Mouse (Mus musculus): ENCODE data around the gene Efl1. TPM values are rescaled to one million over a fixed set of nuclear protein-coding genes. Genes with fewer than 3 reads are reported as not detected.

Gene Efl1
- total and polyA plus RNA-seq, 3 experiments, result 19.5 to 27.4 (median 21.0) TPM

DNA sequence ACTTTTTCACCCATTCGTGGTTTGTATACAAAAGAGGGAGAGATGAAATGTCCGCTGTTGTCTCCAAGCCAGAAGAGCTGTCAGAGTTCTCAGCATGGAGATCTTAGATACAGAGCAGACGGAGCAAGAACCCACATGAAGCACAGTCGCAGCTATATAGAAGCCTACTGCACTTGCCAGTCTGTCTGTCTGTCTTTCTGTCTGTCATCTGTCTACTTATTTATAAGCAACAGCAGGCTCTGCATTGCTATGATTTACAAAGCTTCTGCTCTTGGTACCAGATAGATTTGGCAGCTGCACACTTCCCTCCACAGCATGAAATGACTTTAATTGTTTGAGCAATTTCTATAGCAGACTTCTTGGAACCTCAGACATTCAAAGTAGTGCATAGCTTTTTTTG, 110.1 kb downstream of the Efl1 start:
- Histone ChIP-seq H3K4me2 (ENCODE audit: insufficient read depth, low read depth, poor library complexity, severe bottlenecking) (no peak overlapping the region), H3K9me3 (replicated peaks; ENCODE audit: low read length) (no peaks in the 10 kb centered on the region), H3K4me1 (ENCODE audit: control insufficient read depth in 1 of 2, insufficient read depth in 2 of 2) (peaks cover 0 to 3% of the 10 kb centered on the region in 2 experiments; a peak in 1 of 4 replicates), H3K27me3 (replicated peaks) (no peaks in the 10 kb centered on the region), H3K9ac (ENCODE audit: insufficient read depth, low read depth) (no peak overlapping the region), H3K36me3 (replicated peaks in 1 of 2; ENCODE audit: control insufficient read depth in 1 of 2, insufficient read depth in 1 of 2, low read length in 1 of 2) (peaks cover 31 to 73% of the 10 kb centered on the region in 2 experiments), H3K4me3 (replicated peaks in 1 of 3; ENCODE audit: low read depth in 2 of 3, low read length in 2 of 3, poor library complexity in 1 of 3) (no peak overlapping the region), H3K79me2 (replicated peaks; ENCODE audit: control insufficient read depth, extremely low read depth, insufficient read depth, poor library complexity, severe bottlenecking) (no peaks in the 10 kb centered on the region), H3K27ac (ENCODE audit: insufficient read depth, low read depth) (no peak overlapping the region)
- in situ Hi-C loops (cut with MboI; ENCODE audit: low pct_ligation_motif_present, low pct_unique_long_range_greater_than_20kb, low sequenced_read_pairs), result no loop called here
- no peak for DNase-seq (ENCODE audit: extremely low read depth)
- TF ChIP-seq RCOR1 (conservative IDR thresholded peaks at IDR 0.05; ENCODE audit: low read depth, low read length) (no peak), GABPA (IDR thresholded peaks at IDR 0.05; ENCODE audit: insufficient replicate concordance, low read depth, low read length) (no peak), POLR2AphosphoS2 (IDR thresholded peaks at IDR 0.05; ENCODE audit: low read depth, low read length) (no peak), ETS1 (conservative IDR thresholded peaks at IDR 0.05; ENCODE audit: low read depth, low read length) (no peak), HCFC1 (IDR thresholded peaks at IDR 0.05; ENCODE audit: low read depth, low read length) (no peak), PAX5 (IDR thresholded peaks at IDR 0.05; ENCODE audit: low read length) (no peak), ELF1 (IDR thresholded peaks at IDR 0.05; ENCODE audit: low read depth, low read length) (no peak), ZMIZ1 (IDR thresholded peaks at IDR 0.05; ENCODE audit: low read depth, low read length) (no peak), NRF1 (IDR thresholded peaks at IDR 0.05; ENCODE audit: low read depth, low read length) (no peak), MAX (IDR thresholded peaks at IDR 0.05; ENCODE audit: low read length) (no peak), UBTF (IDR thresholded peaks at IDR 0.05; ENCODE audit: low read depth, low read length) (no peak), MAZ (IDR thresholded peaks at IDR 0.05; ENCODE audit: low read depth, low read length) (no peak), ZNF384 (IDR thresholded peaks at IDR 0.05; ENCODE audit: low read depth, low read length) (no peak), JUN (IDR thresholded peaks at IDR 0.05; ENCODE audit: insufficient read depth, low read depth, low read length) (no peak), JUND (conservative IDR thresholded peaks at IDR 0.05; ENCODE audit: low read depth, low read length) (no peak), MYC (IDR thresholded peaks at IDR 0.05; ENCODE audit: low read depth, low read length) (no peak)
- dilution Hi-C loops (cut with MboI; ENCODE audit: extremely low pct_ligation_motif_present, extremely low pct_unique_long_range_greater_than_20kb, low sequenced_read_pairs), result no loop called here

DNA sequence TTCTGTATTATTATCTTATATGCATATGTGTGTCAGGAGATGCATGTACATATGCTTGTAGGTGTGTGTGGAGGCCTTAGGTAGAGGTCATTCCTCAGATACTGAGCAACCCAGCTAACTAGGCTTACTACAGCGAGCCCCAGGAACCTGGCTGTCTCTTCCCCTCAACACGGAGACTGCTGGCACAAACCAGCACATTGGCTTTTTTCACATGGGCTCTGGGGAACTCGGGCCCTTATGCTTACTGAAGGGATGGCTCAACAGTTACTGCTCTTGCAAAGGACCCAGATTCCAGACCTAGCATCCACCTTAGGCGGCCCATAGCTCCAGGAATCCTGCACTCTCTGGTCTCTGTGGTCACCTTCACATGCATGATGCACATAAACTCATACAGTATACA, 110.7 kb downstream of the Efl1 start:
- Histone ChIP-seq H3K4me2 (ENCODE audit: insufficient read depth, low read depth, poor library complexity, severe bottlenecking) (no peak overlapping the region), H3K27ac (ENCODE audit: insufficient read depth, low read depth) (no peak overlapping the region), H3K27me3 (replicated peaks) (no peaks in the 10 kb centered on the region), H3K9me3 (replicated peaks; ENCODE audit: low read length) (no peaks in the 10 kb centered on the region), H3K4me3 (replicated peaks in 1 of 3; ENCODE audit: low read depth in 2 of 3, low read length in 2 of 3, poor library complexity in 1 of 3) (no peak overlapping the region), H3K79me2 (replicated peaks; ENCODE audit: control insufficient read depth, extremely low read depth, insufficient read depth, poor library complexity, severe bottlenecking) (no peaks in the 10 kb centered on the region), H3K9ac (ENCODE audit: insufficient read depth, low read depth) (no peak overlapping the region), H3K36me3 (replicated peaks in 1 of 2; ENCODE audit: control insufficient read depth in 1 of 2, insufficient read depth in 1 of 2, low read length in 1 of 2) (peaks cover 29 to 72% of the 10 kb centered on the region in 2 experiments), H3K4me1 (ENCODE audit: control insufficient read depth in 1 of 2, insufficient read depth in 2 of 2) (peaks cover 0 to 3% of the 10 kb centered on the region in 2 experiments; a peak in 1 of 4 replicates)
- in situ Hi-C loops (cut with MboI; ENCODE audit: low pct_ligation_motif_present, low pct_unique_long_range_greater_than_20kb, low sequenced_read_pairs), result no loop called here
- no peak for DNase-seq (ENCODE audit: extremely low read depth)
- dilution Hi-C loops (cut with MboI; ENCODE audit: extremely low pct_ligation_motif_present, extremely low pct_unique_long_range_greater_than_20kb, low sequenced_read_pairs), result no loop called here
- no peak for TF ChIP-seq USF2 (conservative IDR thresholded peaks at IDR 0.05; ENCODE audit: low read depth, low read length)
- TF ChIP-seq GABPA (IDR thresholded peaks at IDR 0.05; ENCODE audit: insufficient replicate concordance, low read depth, low read length), result no peak
- no peak for TF ChIP-seq USF1 (IDR thresholded peaks at IDR 0.05; ENCODE audit: low read depth, low read length)
- no peak for TF ChIP-seq MYC (IDR thresholded peaks at IDR 0.05; ENCODE audit: low read depth, low read length)
- TF ChIP-seq ETS1 (conservative IDR thresholded peaks at IDR 0.05; ENCODE audit: low read depth, low read length), result no peak
- TF ChIP-seq HCFC1 (IDR thresholded peaks at IDR 0.05; ENCODE audit: low read depth, low read length), result no peak
- no peak for TF ChIP-seq ELF1 (IDR thresholded peaks at IDR 0.05; ENCODE audit: low read depth, low read length)
- no peak for TF ChIP-seq POLR2AphosphoS2 (IDR thresholded peaks at IDR 0.05; ENCODE audit: low read depth, low read length)
- TF ChIP-seq MAX (IDR thresholded peaks at IDR 0.05; ENCODE audit: low read length), result no peak
